Comparison of ENCODE assay signal across 11 mouse cellular contexts in genomic region chr8:78346131-78346621, GRCm38 (mm10).
DNase-seq lines count a peak whose midpoint lies in the region; ATAC-seq lines count a peak whose summit lies in the region.
"Had no signal": no experiment of that assay in that cellular context is flagged by ENCODE, and none has a peak within 500 bp of the region (broad histone marks: within the 10 kb centered on the region; RNA-seq: fewer than 3 reads in every experiment).

No protein-coding gene starts in this region.

- no peak overlapping the region for H3K4me3 ChIP-seq in forebrain, embryonic 15.5 days
- peak overlapping the region; percentile 8; the same call in 1 of the 2 replicates for H3K4me3 ChIP-seq in limb, embryonic 12.5 days (replicated peaks)
- H3K4me3 ChIP-seq: heart, adult 2 months had no signal

- peak; percentile 96 for ATAC-seq in forebrain, embryonic 15.5 days (replicated peaks)
- ATAC-seq in limb, embryonic 12.5 days (ENCODE audit: insufficient number of reproducible peaks, insufficient read depth, low FRiP score, low TSS enrichment, low read depth): 0 out of 2 replicates have a peak, but pooled peaks have one; percentile 15

- 0 out of 2 replicates have a peak overlapping the region, but pooled peaks have one; percentile 13 for H3K27ac ChIP-seq in forebrain, embryonic 15.5 days (replicated peaks)
- H3K27ac ChIP-seq in limb, embryonic 12.5 days: no peak overlapping the region
- H3K27ac ChIP-seq: heart, adult 2 months had no signal

- peak overlapping the region; percentile 15; the same call in 1 of the 2 replicates for H3K4me2 ChIP-seq in forebrain, embryonic 15.5 days (replicated peaks)
- H3K4me2 ChIP-seq in limb, embryonic 12.5 days: peak overlapping the region; percentile 39

- peaks cover 16% of the 10 kb centered on the region for H3K4me1 ChIP-seq in forebrain, embryonic 15.5 days
- H3K4me1 ChIP-seq in limb, embryonic 12.5 days (replicated peaks): peaks cover 5% of the 10 kb centered on the region

- no peaks in the 10 kb centered on the region for H3K36me3 ChIP-seq in forebrain, embryonic 15.5 days
- H3K36me3 ChIP-seq in limb, embryonic 12.5 days: no peaks in the 10 kb centered on the region

- H3K9me3 ChIP-seq in forebrain, embryonic 15.5 days: no peaks in the 10 kb centered on the region
- H3K9me3 ChIP-seq in limb, embryonic 12.5 days: no peaks in the 10 kb centered on the region

- DNase-seq in left cerebral cortex, postnatal 4 days: peak; percentile 40
- DNase-seq in left cerebral cortex, postnatal 36 days (ENCODE audit: low spot score in 2 of 2): no peak
- no peak for DNase-seq in ovary, postnatal 36 days (ENCODE audit: low spot score)
- no peak for DNase-seq in frontal cortex, adult 2 months (ENCODE audit: extremely low spot score in 1 of 2, low spot score in 1 of 2)
- DNase-seq in lung, postnatal 14 days: no peak
- DNase-seq: cerebellum, adult 2 months; heart, adult 2 months; kidney, adult 8-10 months; lung, postnatal 10 days had no signal

- no peaks in the 10 kb centered on the region for H3K27me3 ChIP-seq in forebrain, embryonic 15.5 days
- H3K27me3 ChIP-seq in limb, embryonic 12.5 days: no peaks in the 10 kb centered on the region

- intact Hi-C loops in left cerebral cortex, postnatal 4 days (cut with DNase I): no loop called here
- intact Hi-C loops in left cerebral cortex, postnatal 36 days (cut with DNase I): no loop called here

- no peak overlapping the region for H3K9ac ChIP-seq in forebrain, embryonic 15.5 days (replicated peaks)
- H3K9ac ChIP-seq in limb, embryonic 12.5 days (replicated peaks): no peak overlapping the region

- WGBS in forebrain, embryonic 15.5 days: 3% methylated on average over 11 of the region's 11 CpGs
- 11% methylated on average over 11 of the region's 11 CpGs for WGBS in limb, embryonic 12.5 days
